Mouse (Mus musculus) lung, embryonic 15.5 days (tissue): ENCODE measurements around the gene Pcnp. TPM values are rescaled to one million over a fixed set of nuclear protein-coding genes. Genes with fewer than 3 reads are reported as not detected.
"Not testable (repeated sequence)": the region's sequence is repeated elsewhere in the genome, so short reads cannot be mapped to it uniquely, and the experiment has no call there.

Experiments
- ATAC-seq: fragments of 200-750 bp; cut with Nextera tagmentation; 2 replicates; pipeline ENCODE4 v1.8.0; 2017; ENCODE audit warnings: moderate number of reproducible peaks, borderline replicate concordance; ENCODE audit not compliant: low FRiP score, low TSS enrichment; ENCODE audit errors: extremely low read depth
- H3K27ac ChIP-seq: fragments of 300-500 bp; sonication (generic); 2 replicates; pipeline ENCODE4 v1.5.1; 2015; ENCODE audit warnings: moderate library complexity, mild to moderate bottlenecking, inconsistent platforms
- H3K27me3 ChIP-seq: fragments of 300-500 bp; sonication (generic); 2 replicates; pipeline ENCODE4 v1.6.1; 2015; ENCODE audit warnings: inconsistent platforms
- H3K36me3 ChIP-seq: fragments of 300-500 bp; sonication (generic); 2 replicates; pipeline ENCODE4 v1.6.1; 2015; ENCODE audit warnings: inconsistent platforms
- H3K4me1 ChIP-seq: fragments of 300-500 bp; sonication (generic); 2 replicates; pipeline ENCODE4 v1.6.1; 2015; ENCODE audit warnings: inconsistent platforms
- H3K4me2 ChIP-seq: fragments of 300-500 bp; sonication (generic); 2 replicates; pipeline ENCODE4 v1.6.1; 2015; ENCODE audit warnings: inconsistent platforms, mild to moderate bottlenecking, moderate library complexity
- H3K4me3 ChIP-seq: fragments of 300-500 bp; sonication (generic); 2 replicates; pipeline ENCODE4 v1.5.1; 2015; ENCODE audit warnings: mild to moderate bottlenecking, inconsistent platforms
- H3K9ac ChIP-seq: fragments of 300-500 bp; sonication (generic); 2 replicates; pipeline ENCODE4 v1.6.1; 2015; ENCODE audit warnings: inconsistent platforms
- H3K9me3 ChIP-seq: fragments of 300-500 bp; sonication (generic); 2 replicates; pipeline ENCODE4 v1.6.1; 2016; ENCODE audit warnings: inconsistent platforms
- WGBS: fragments of 180-500 bp; shearing (Covaris S2); methylation state at CpG from one replicate; pipeline ENCODE4 v1.1.7; 2015; 5-methylcytosine and 5-hydroxymethylcytosine counted together
- polyA plus RNA-seq: library from polyadenylated mRNA; unstranded; fragments of >200 nt; fragmentation: Nextera tagmentation; extraction: Ambion mirVana; gene quantifications from 2 replicates; pipeline ENCODE4 v1.2.1, GENCODE M21; 2015

Pcnp gene
- polyA plus RNA-seq, 1 experiment from 2014 or later, result 240 TPM

DNA sequence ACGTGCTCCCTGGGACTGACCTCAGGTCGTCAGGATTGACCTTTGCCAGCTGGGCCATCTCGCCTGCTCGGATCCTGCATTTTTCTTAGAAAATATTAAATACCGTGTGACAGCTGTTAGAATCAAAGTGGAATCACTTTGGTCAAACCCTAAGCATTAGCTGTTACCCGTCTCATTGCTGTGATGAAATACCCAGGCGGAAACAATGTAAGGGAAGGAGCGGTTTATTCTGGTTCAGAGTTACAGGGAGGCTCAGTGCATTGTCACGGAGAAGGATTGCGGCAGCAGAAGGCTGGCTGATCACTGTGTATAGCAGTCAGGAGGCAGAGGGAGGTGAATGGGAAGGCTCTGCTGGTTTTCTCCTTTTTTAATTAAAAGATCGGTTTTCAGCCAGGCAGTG is 33.4 kb upstream of the Pcnp start:
- H3K36me3 ChIP-seq, result no peaks in the 10 kb centered on the region
- H3K9me3 ChIP-seq, result no peaks in the 10 kb centered on the region
- no peak overlapping the region for H3K4me3 ChIP-seq
- no peak overlapping the region for H3K4me2 ChIP-seq
- ATAC-seq, result no peak
- no peaks in the 10 kb centered on the region for H3K27me3 ChIP-seq
- 54% methylated on average over 11 of the region's 11 CpGs for WGBS
- no peak overlapping the region for H3K27ac ChIP-seq
- H3K9ac ChIP-seq, result no peak overlapping the region
- H3K4me1 ChIP-seq, result no peaks in the 10 kb centered on the region

DNA sequence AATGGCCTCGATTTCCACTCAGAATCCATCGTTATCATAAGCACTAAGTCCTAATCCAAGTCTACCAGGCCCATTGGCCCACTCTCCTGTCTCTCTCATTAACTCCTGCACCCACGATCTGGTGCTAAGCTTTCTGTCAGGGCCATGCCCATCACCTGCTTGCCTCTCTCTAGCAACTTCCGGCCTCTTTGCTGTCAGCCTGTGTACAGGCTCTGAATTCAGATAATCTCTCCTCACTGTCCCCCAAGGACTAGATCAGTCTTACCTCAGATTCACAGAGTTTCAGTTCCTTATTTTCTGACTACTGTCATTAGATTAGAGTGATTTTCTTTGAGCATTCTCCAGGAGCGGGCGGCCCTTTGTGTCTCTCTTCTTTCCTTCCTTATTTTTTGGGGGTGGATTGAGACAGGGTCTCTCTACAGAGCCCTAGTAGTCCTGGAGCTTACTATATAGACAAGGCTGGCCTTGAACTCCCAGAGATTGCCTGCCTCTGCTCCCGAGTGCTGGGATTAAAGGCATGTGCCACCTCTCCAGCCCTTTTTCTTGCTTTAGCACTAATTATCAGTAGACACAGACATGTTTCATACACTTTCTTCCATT is 32.6 kb upstream of the Pcnp start:
- Histone ChIP-seq H3K27ac (no peak overlapping the region), H3K9me3 (no peaks in the 10 kb centered on the region), H3K4me3 (no peak overlapping the region), H3K27me3 (no peaks in the 10 kb centered on the region), H3K36me3 (no peaks in the 10 kb centered on the region), H3K4me1 (no peaks in the 10 kb centered on the region), H3K9ac (no peak overlapping the region), H3K4me2 (no peak overlapping the region)
- ATAC-seq, result no peak
- 74% methylated on average over 7 of the region's 7 CpGs for WGBS

DNA sequence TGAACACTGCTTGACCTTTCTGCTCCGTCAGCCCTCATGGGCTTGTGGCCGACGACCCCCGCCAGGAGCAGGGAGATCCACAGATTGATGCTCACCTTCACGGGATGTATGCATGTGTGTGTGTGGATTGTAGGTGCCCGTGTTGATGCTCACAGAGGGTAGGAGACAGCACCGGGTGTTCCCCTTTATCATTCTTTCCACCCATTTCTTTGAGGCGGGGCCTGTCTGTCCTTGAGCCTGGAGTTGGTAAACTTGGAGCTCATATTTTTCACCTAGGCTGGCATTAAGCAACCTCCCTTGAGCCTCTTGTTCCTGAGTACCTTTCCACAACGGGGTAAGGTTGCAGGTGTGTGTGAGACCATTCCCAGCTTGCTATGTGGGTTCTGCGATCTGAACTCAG is 28.6 kb upstream of the Pcnp start:
- ATAC-seq, result no peak
- WGBS, result 79% methylated on average over 10 of the region's 10 CpGs

DNA sequence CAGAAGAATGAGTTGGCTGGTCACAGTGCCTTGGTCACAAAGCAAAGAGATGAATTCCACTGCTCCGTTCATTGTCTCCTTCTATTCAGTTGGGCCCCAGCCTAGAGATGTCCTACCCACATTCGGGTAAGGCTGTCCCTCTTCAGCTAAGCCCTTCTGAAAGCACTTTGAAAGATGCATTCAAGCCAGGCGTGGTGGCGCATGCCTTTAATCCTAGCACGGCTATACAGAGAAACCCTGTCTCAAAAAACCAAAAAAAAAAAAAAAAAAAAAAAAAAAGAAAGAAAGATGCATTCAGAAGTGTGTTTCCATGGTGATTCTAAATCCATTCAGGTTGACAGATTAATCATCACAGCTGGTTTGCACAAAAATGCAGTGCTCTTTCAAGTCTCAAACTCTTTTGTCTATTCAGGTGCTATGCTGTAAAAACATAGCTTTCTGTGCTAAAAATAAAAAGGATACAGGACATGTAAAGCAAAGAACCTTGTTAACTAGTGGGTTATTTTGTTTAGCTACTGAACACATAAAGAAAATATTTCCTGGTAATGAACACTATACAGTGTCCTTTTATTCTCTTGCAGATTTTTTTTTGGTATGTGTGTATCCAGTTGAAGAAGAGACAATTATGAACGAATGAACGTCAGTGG is 27.5 kb upstream of the Pcnp start:
- no peaks in the 10 kb centered on the region for H3K9me3 ChIP-seq
- no peak overlapping the region for H3K27ac ChIP-seq
- no peak overlapping the region for H3K9ac ChIP-seq
- no peak overlapping the region for H3K4me3 ChIP-seq
- H3K4me1 ChIP-seq, result no peaks in the 10 kb centered on the region
- no peak overlapping the region for H3K4me2 ChIP-seq
- ATAC-seq, result no peak
- H3K27me3 ChIP-seq, result no peaks in the 10 kb centered on the region
- no peaks in the 10 kb centered on the region for H3K36me3 ChIP-seq
- 68% methylated on average over 7 of the region's 7 CpGs for WGBS

More for the DNA sequence above, 28.6 kb upstream of the Pcnp start:
- H3K27ac ChIP-seq, result no peak overlapping the region
- no peaks in the 10 kb centered on the region for H3K36me3 ChIP-seq
- no peak overlapping the region for H3K4me3 ChIP-seq
- no peaks in the 10 kb centered on the region for H3K4me1 ChIP-seq
- no peaks in the 10 kb centered on the region for H3K27me3 ChIP-seq
- no peak overlapping the region for H3K4me2 ChIP-seq
- H3K9me3 ChIP-seq, result no peaks in the 10 kb centered on the region
- H3K9ac ChIP-seq, result no peak overlapping the region

DNA sequence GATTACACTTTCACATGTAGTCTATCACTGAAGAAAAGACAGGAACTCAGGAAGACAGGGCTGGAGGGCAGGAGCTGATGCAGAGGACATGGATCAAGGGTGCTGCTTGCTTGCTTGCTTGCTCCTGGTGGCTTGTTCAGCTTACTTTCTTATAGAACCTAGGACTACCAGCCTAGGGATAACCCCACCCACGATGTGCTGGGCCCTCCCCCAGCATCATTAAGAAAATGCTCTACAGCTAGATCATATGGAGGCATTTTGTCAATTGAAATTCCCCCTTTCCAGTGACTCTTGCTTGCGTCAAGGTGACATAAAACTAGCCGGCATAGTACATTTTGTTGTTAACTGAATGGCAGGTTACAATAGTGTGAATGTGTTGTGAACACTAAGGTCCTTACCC is 26.4 kb upstream of the Pcnp start:
- no peak overlapping the region for H3K9ac ChIP-seq
- H3K27me3 ChIP-seq, result no peaks in the 10 kb centered on the region
- no peak overlapping the region for H3K4me2 ChIP-seq
- H3K4me1 ChIP-seq, result no peaks in the 10 kb centered on the region
- H3K27ac ChIP-seq, result no peak overlapping the region
- ATAC-seq, result no peak
- no peaks in the 10 kb centered on the region for H3K36me3 ChIP-seq
- no peaks in the 10 kb centered on the region for H3K9me3 ChIP-seq
- H3K4me3 ChIP-seq, result no peak overlapping the region
- 79% methylated on average over 3 of the region's 3 CpGs for WGBS

DNA sequence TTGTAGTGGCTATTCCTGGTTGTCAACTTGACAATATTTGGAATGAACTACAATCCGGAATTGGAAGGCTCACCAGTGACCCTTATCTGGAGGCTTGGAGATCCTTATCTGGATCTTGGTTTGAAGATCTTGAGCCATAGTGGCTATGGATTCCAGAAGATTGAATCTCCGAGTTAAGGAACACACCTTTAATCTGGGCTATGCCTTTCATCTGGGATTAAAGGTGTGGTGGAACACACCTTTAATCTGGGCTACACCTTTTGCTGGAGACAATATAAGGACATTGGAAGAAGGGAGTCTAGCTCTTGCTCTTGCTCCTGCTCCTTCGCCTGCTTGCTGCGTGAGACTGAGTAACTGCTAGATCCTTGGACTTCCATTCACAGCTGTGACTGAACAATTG is 18.5 kb upstream of the Pcnp start, which contains the start of gene Senp7:
Gene Senp7, plus strand, starts transcription at position 301 of the 400 bp plus-strand sequence.
- H3K9ac ChIP-seq, ATAC-seq, H3K27me3 ChIP-seq, H3K4me2 ChIP-seq, H3K4me3 ChIP-seq, H3K36me3 ChIP-seq, H3K9me3 ChIP-seq, H3K4me1 ChIP-seq, H3K27ac ChIP-seq: not testable (repeated sequence)
- no CpG with 5 or more reads among the region's 4 CpGs for WGBS

DNA sequence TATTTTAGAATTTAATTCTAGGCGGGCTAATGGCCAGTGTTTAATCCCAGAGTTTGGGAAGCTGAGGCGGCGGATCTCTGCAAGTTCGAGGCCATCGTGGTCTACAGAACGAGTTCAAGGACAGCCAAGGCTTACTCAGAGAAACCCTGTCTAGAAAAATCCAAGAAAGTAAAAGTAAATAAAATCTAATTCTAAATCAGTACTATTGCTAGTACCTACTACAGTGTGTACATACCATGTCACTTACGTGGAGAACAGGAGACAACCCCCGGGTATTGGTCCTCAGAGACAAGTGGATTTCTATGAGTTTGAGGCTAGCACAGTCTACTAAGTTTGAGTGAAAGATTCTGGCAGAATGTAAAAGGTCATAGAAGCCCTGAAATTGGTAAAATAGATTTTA is 8.6 kb upstream of the Pcnp start:
- peak; percentile 32; the same call in 1 of the 2 replicates for ATAC-seq
- H3K4me1 ChIP-seq, result peaks cover 13% of the 10 kb centered on the region
- WGBS, result 24% methylated on average over 8 of the region's 8 CpGs
- peaks cover 19% of the 10 kb centered on the region for H3K36me3 ChIP-seq
- H3K27me3 ChIP-seq, result no peaks in the 10 kb centered on the region
- H3K4me3 ChIP-seq, result peak overlapping the region; percentile 69
- H3K4me2 ChIP-seq, result peak overlapping the region; percentile 74
- peak overlapping the region; percentile 90 for H3K27ac ChIP-seq
- no peaks in the 10 kb centered on the region for H3K9me3 ChIP-seq
- peak overlapping the region; percentile 76 for H3K9ac ChIP-seq

DNA sequence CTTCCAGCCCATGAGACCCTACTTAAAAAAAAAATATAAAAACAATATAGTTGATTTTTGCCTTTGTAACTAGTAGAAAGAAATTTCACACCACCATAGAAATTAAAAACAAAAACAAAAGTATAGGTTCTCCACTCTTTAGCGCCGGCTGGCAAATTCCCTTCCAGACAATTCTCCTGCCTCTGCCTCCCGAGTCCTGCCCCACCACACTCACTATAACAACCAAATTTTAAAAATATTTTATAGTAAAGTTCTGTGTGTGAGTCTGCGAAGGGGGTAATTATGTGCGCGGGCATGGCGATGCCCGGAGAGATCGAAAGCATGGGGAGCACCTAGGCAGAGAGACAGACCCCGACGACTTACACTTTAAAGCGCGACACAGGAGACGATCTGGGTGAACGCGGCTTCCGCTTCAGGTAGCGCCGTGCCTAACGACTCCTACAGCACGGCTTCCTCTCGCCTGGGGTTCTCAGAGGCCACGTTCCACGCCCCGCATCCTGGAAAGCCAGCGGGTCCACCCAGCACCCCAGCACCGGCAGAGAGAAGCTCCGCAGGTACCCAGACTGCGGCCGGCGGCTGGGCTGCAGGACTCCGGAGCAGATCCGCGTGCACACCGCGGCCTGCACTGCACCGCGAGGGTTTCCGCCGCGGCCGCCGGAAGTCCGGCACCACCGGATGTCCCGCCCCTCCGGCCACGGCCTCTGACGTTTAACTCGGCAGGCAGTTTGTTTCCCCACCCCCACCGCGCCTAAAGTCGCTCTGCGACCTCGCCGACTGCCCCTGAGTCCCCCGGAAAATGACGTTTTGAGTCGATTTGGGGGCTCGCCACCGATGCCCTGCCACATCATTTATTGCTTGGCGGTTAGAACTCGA is 7.8 kb upstream of the Pcnp start, which contains the start of gene Trmt10c:
Gene Trmt10c, minus strand, starts transcription at position 682 of the 873 bp plus-strand sequence.
- Histone ChIP-seq H3K4me1 (peaks cover 13% of the 10 kb centered on the region), H3K4me2 (peak within 1 kb of the TSS; percentile 74), H3K27me3 (no peaks in the 10 kb centered on the region), H3K9ac (peak within 1 kb of the TSS; percentile 76), H3K4me3 (peak within 1 kb of the TSS; percentile 69), H3K36me3 (peaks cover 26% of the 10 kb centered on the region), H3K9me3 (no peaks in the 10 kb centered on the region), H3K27ac (peak within 1 kb of the TSS; percentile 90)
- ATAC-seq, result peak; percentile 100
- WGBS, result under 1% methylated on average over 63 of the region's 63 CpGs

DNA sequence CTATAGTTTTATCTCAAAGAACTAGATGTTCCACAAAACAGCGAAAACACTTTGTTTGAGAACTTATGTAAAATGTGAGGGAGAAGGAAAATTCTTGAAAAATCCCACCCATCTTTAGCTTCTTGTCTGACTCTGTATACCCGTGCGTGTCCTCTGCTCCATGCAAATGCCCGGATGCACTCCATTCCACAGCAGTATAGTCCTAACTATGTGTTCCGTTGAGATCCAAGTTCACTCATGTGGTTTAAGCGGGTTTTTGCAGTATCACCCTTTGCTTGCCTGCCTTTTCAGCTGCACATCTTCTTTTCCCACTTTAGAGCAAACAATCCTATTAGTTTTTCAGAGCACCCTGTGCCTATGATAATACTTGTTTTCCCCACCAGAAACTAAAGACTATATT is 7.0 kb upstream of the Pcnp start:
- no peak overlapping the region for H3K27ac ChIP-seq
- H3K9ac ChIP-seq, result peak overlapping the region; percentile 76
- H3K4me3 ChIP-seq, result peak overlapping the region; percentile 69
- ATAC-seq, result no peak
- H3K9me3 ChIP-seq, result no peaks in the 10 kb centered on the region
- H3K4me1 ChIP-seq, result peaks cover 13% of the 10 kb centered on the region
- H3K4me2 ChIP-seq, result peak overlapping the region; percentile 74
- 39% methylated on average over 6 of the region's 6 CpGs for WGBS
- peaks cover 34% of the 10 kb centered on the region for H3K36me3 ChIP-seq
- H3K27me3 ChIP-seq, result no peaks in the 10 kb centered on the region

DNA sequence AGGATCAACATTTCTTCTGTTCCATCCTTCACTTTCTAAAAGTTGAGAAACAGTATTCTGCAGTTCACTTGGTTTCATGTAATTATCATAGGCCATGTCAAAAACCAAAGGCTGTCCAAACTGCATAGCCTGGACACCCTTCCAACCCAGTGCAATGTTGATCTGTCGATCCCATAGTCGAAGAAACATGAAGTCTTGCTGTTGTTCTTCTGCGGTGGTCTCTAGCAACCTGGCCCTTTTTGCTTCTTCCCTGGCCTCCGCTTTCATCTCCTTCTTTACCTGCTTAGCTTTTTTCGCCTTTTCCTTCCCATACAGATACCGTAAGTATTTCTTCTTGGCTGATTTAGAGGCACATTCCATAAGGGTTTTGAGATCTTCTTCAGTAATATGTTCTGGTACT is 5.0 kb upstream of the Pcnp start:
- ATAC-seq, result no peak
- Histone ChIP-seq H3K27me3 (no peaks in the 10 kb centered on the region), H3K9ac (no peak overlapping the region), H3K9me3 (no peaks in the 10 kb centered on the region), H3K4me3 (no peak overlapping the region), H3K36me3 (peaks cover 34% of the 10 kb centered on the region), H3K27ac (no peak overlapping the region), H3K4me1 (peaks cover 22% of the 10 kb centered on the region), H3K4me2 (no peak overlapping the region)
- WGBS, result 89% methylated on average over 6 of the region's 6 CpGs

DNA sequence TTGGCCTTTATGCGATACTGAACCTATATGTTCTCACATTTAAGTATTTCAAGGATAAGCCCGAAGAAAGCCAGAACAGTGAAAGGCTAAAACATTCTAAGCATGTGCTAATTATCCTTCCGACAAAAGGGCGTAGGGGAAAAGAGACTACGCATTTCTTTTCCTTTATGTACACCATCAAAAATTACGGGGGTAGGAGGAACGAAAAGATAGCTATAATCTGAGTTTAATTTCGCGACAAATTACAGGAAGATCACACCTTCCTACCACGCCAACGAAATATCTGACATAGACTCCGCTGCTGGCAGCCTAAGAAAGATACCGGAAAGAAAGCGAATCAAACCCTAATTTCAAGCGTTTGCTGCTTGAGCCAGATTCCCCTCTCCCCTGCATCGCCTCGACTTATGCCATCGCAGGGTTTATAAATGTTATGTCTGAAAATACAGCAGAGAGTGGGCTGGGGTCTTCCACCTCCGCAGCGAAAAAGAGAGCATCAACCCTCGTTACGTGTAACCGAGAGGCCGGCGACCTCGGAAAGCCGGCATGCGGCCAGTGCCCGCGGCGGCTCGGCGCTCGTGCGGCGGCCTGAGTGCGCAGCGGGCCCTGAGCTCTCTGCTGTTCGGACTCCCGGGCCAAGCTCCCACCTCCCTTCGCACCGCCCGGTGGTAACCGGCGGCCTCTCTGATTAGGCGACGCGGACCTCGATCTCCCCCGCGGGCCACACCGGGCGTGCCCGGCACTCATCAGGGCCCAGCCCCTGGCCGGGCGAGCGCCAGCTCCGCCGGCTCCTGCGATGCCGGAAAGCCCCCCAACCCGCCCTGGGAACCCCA is 602 bp downstream of the Pcnp start:
- Histone ChIP-seq H3K4me3 (peak overlapping the region; percentile 80), H3K27me3 (no peaks in the 10 kb centered on the region), H3K4me2 (peak overlapping the region; percentile 70), H3K9ac (peak overlapping the region; percentile 91), H3K27ac (peak overlapping the region; percentile 85), H3K4me1 (peaks cover 20% of the 10 kb centered on the region), H3K9me3 (no peaks in the 10 kb centered on the region), H3K36me3 (peaks cover 36% of the 10 kb centered on the region)
- ATAC-seq, result peak; percentile 88
- under 1% methylated on average over 62 of the region's 62 CpGs for WGBS
